Mouse (Mus musculus) CH12.LX (cell line): ENCODE results near the gene Brd4.

Experiments
- CHD2 ChIP-seq: IDR thresholded peaks from 2 replicates; pipeline ENCODE4 v1.6.1; 2011; ENCODE audit warnings: low read length, improper control_type of control experiment
- CTCF ChIP-seq, 2 experiments: IDR thresholded peaks in 1 of 2; conservative IDR thresholded peaks in 1 of 2; 2 replicates each; pipeline ENCODE4 v1.5.1; 2011 to 2012; ENCODE audit warnings: low read depth in 2 of 2, low read length in 2 of 2, improper control_type of control experiment in 1 of 2, inconsistent platforms in 1 of 2, mild to moderate bottlenecking in 1 of 2, moderate library complexity in 1 of 2
- EP300 ChIP-seq: IDR thresholded peaks from 2 replicates; pipeline ENCODE4 v1.6.1; 2011; ENCODE audit warnings: low read length, improper control_type of control experiment
- HCFC1 ChIP-seq: IDR thresholded peaks from 2 replicates; pipeline ENCODE4 v1.6.1; 2012; ENCODE audit warnings: low read depth, mild to moderate bottlenecking, inconsistent platforms, low read length, improper control_type of control experiment
- MAZ ChIP-seq: IDR thresholded peaks from 2 replicates; pipeline ENCODE4 v1.6.1; 2012; ENCODE audit warnings: low read depth, mild to moderate bottlenecking, inconsistent platforms, low read length, improper control_type of control experiment, moderate library complexity
- MXI1 ChIP-seq: IDR thresholded peaks from 2 replicates; pipeline ENCODE4 v1.6.1; 2011; ENCODE audit warnings: mild to moderate bottlenecking, low read depth, low read length, improper control_type of control experiment
- NELFE ChIP-seq: IDR thresholded peaks from 2 replicates; pipeline ENCODE4 v1.6.1; 2011; ENCODE audit warnings: low read depth, low read length, improper control_type of control experiment
- POLR2A ChIP-seq: IDR thresholded peaks from 2 replicates; pipeline ENCODE4 v1.6.1; 2011; ENCODE audit warnings: low read depth, mild to moderate bottlenecking, improper control_type of control experiment, low read length
- TCF12 ChIP-seq: IDR thresholded peaks from 2 replicates; pipeline ENCODE4 v1.6.1; 2014; ENCODE audit warnings: low read depth, mild to moderate bottlenecking, inconsistent platforms, low read length, improper control_type of control experiment
- USF2 ChIP-seq: conservative IDR thresholded peaks from 2 replicates; pipeline ENCODE4 v1.6.1; 2011; ENCODE audit warnings: low read depth, low read length, improper control_type of control experiment

DNA sequence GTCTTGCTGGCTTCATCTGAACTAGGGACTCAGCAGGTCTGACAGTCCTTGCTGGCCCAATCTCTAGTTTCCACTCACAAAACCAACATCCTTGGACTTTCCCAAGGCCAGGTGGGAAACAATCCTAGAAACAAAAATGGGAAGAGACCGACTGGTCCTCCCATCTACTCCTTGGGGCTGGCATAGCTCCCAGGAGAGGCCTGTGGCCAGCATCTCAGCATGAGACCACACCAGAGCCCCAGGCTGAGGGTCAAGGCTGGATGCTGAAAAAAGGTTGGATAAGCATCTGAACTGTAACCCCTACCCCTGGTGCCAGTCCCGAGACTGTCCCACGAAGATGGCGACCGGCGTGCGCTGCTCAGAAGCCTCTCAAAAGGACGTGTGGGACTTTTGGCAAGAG is 28.3 kb upstream of the Brd4 start:
- TF ChIP-seq CTCF (conservative IDR thresholded peaks at IDR 0.05 in 1 of 2, IDR thresholded peaks at IDR 0.05 in 1 of 2; ENCODE audit: low read depth in 2 of 2, low read length in 2 of 2) (no peak), USF2 (no peak), EP300 (no peak), POLR2A (no peak), NELFE (no peak), MAZ (no peak), MXI1 (no peak), CHD2 (no peak), TCF12 (no peak), HCFC1 (no peak)
